Mouse (Mus musculus) regulatory T cell (primary cell): ENCODE results near the gene Sord.
"Not testable (repeated sequence)": the region's sequence is repeated elsewhere in the genome, so short reads cannot be mapped to it uniquely, and the experiment has no call there.

ENCODE experiments used
- in situ Hi-C: fragments of 300-600 bp; cut with MboI, MseI; formaldehyde crosslinking; loops from one replicate; pipeline ENCODE4 v1.15.1; 2025; ENCODE audit warnings: high pct_unique_total_duplicates

The Sord gene

DNA sequence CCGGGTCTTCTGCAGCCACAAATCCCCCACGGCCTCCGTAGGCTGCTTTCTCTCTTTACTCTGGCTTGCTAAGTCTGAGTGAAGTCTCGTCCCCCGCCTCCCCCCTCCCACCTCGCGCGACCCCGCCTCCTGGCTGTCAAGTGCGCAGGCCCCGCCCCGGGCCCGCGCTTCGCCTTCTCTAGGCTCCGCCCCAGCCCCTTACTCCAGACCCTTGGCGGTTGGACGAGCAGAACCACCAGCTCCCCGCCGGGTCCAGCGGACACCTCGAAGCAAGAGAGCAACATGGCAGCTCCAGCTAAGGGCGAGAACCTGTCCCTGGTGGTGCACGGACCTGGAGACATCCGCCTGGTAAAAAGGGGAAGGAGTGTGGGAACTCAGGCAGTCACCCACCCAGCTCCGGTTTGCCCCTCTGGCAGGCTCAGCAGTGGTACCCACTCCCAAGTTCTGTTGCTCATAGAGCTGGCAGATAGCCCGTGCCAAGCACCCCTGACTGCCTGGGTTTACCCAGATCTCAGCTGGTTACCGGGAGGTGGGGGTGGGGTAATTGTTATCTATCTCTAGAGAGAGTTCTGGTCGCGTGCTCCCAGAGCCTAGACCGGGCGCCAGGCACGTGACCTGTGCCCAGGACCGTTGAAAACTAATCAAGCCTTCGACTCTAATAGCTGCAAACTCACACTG, at the start of gene Sord:
TSS of gene Sord (plus strand) at position 139 of the 678 bp plus-strand sequence.
- in situ Hi-C loops, result no loop called here

DNA sequence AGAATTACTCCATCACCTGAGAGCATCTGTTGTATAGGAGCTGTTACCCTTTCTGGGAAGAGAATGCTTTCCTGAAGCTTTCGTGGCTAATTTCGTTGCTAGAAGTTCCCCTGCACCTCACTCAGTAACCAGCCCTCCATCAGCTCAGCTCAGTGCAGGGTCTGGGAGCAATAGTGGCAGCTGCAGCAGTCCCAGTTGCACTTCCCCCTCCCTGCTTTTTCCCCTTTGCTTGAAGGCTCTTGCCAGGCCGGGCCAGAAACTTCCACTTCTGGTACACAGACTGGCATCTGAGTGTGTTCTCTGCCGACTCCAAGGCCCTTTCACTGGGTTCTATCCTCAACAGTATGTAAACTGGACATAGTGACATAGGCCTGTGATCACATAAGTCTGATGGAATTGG, 49.5 kb upstream of the Sord start:
- in situ Hi-C loops, result no loop called here

- in situ Hi-C loops, result no loop called here
Observed at GRCm38 (mm10) chr2:122186106-122186505, 48.4 kb upstream of the Sord start, which contains the start of the genes Patl2 and Terb2. Gene Patl2, minus strand, starts transcription at chr2:122186189. Gene Terb2, plus strand, starts transcription at chr2:122186272.

- in situ Hi-C loops, result no loop called here
Observed at GRCm38 (mm10) chr2:122186751-122187150, 47.8 kb upstream of the Sord start.

DNA sequence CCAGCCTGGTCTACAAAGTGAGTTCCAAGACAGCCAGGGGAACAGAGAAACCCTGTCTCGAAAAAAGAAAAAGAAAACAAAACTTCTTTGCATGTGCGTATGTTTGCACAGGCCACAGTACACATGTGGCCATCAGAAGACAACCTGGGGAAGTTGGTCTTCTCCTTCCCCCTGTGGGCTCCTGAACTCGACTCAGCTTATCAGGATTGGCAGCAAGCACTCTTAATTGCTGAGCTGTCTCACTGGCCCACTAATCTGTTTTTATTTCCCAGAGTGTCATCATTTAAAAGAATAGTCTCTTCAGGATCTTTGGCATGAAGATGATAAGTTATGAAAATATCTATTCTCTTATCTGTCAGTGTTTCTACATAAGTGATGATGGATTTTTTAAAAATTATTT, 42.7 kb upstream of the Sord start:
- in situ Hi-C loops, result no loop called here

- in situ Hi-C loops, result no loop called here
Observed at GRCm38 (mm10) chr2:122194509-122194929, 40.0 kb upstream of the Sord start.

- in situ Hi-C loops, result no loop called here
Observed at GRCm38 (mm10) chr2:122201501-122201900, 33.0 kb upstream of the Sord start.

DNA sequence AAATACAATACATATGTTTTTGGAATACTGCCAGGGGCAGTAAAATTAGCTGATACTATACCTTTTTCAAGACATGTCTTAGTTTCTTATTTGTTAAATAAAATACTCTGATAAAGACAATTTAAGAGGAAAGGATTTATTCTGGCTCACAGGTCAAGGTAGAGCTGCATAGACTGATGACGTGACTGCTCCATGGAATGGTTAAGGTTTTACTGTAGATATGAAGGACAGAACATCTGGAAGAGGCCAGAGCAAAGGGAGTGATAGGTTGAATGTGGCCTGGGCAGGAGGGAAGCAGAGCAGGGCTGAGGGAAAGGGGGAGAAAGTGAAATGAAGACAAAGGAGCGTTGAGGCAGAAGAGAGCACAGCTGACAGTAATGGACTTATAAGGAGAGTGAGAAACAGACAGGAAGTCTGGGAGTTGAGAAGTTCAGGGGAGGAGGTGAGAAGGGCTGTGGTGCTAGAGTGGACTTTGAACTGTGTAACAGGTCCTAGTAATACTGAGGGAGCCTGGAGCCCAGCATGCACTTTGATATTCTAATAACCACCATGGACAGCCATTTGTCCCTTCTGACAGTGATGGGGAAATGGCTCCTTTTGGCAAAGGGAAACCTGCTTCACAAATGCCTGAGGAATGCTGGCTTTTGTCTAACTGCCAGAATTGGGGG, 28.0 kb upstream of the Sord start:
- in situ Hi-C loops, result no loop called here

DNA sequence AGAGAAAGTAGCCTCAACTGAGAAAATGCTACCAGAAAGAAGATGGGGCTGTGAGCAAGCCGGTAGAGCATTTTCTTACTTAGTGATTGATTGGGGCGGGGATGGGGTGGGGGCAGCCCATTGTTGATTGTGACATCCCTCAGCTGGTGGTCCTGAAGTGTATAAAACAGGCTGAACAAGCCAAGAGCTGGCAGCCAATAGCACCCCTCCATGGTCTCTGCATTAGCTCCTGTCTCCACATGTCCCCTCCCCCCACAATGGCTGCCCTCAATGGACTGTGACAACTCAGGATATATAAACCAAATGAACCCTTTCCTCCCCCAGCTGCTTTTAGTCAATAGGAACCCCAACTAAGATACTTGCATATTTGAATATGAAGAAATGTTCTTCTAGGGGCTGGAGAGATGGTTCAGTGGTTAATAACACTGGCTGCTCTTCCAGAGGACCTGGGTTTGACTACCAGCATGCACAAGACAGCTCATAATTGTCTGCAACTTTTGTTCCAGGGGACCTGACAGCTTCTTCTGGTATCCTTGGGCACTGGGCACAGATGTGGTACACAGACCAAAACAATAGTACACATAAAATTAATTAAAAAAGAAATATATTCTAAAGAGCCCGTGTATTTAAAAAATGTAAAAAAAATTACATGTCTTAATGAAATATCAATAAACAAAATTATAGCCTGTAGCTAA, 23.9 kb upstream of the Sord start:
- in situ Hi-C loops, result no loop called here

- in situ Hi-C loops, result not testable (repeated sequence)
Observed at GRCm38 (mm10) chr2:122217075-122217474, 17.5 kb upstream of the Sord start.

DNA sequence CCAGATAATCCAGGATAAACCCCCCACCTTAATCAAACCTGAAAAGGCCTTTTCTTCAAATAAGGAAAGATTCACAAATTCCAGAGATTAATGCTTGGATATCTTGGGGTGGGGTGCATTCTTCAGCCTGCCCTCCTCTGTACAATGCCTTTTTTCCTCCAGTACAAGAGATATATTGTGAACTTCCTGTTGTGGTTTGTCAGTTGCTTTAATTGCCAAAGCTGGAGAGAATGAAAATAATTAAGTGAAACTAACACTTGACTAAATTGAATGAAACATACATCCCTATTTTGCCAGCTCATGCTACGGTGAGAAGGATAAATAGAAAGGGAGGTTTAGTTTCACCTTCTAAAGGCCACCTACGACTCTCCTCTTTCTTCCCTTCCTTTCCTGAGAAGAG, 16.3 kb upstream of the Sord start:
- in situ Hi-C loops, result no loop called here

GRCm38 (mm10) chr2:122221378-122221777, 13.2 kb upstream of the Sord start:
- in situ Hi-C loops, result no loop called here

GRCm38 (mm10) chr2:122221798-122222197, 12.8 kb upstream of the Sord start:
- in situ Hi-C loops, result no loop called here

- in situ Hi-C loops, result no loop called here
Observed at GRCm38 (mm10) chr2:122222272-122222671, 12.3 kb upstream of the Sord start.

GRCm38 (mm10) chr2:122223654-122224053, 10.9 kb upstream of the Sord start:
- in situ Hi-C loops, result no loop called here

DNA sequence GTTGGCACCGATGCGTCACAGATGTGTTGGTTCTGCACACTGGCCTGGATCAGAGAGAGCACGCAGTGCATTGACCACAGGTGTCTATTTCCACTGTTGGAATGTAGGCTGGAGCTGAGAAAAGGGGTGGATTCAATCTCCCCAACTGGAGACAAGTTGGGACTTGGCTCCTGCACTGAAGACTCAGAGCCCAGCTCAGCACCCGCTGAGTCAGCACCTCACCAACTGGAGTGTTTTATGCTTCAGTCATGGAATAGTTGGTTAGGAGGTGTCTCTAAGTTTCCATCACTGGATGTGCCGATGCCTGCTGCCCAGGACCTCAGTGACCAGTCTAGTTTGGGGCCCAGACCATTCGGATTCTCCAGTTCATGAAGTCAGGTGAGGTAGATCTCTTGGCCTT, 4.2 kb upstream of the Sord start:
- in situ Hi-C loops, result no loop called here

GRCm38 (mm10) chr2:122231616-122232015, 2.9 kb upstream of the Sord start:
- in situ Hi-C loops, result no loop called here

DNA sequence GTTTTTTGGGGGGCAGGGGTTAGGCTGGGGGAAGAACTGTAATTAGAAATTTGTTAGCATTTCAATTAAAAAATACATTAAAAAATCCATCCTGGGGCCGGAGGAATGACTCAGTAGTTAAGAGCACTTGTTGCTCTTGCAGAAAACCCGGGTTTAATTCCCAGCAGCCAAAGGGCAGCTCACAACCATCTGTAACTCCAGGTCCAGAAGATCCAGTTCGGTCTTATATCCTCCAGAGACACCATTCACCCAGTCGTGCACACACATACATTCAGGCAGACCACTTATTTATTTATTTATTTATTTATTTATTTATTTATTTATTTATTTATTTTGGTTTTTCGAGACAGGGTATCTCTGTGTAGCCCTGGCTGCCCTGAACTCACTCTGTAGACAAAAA, 1.2 kb upstream of the Sord start:
- in situ Hi-C loops, result no loop called here

DNA sequence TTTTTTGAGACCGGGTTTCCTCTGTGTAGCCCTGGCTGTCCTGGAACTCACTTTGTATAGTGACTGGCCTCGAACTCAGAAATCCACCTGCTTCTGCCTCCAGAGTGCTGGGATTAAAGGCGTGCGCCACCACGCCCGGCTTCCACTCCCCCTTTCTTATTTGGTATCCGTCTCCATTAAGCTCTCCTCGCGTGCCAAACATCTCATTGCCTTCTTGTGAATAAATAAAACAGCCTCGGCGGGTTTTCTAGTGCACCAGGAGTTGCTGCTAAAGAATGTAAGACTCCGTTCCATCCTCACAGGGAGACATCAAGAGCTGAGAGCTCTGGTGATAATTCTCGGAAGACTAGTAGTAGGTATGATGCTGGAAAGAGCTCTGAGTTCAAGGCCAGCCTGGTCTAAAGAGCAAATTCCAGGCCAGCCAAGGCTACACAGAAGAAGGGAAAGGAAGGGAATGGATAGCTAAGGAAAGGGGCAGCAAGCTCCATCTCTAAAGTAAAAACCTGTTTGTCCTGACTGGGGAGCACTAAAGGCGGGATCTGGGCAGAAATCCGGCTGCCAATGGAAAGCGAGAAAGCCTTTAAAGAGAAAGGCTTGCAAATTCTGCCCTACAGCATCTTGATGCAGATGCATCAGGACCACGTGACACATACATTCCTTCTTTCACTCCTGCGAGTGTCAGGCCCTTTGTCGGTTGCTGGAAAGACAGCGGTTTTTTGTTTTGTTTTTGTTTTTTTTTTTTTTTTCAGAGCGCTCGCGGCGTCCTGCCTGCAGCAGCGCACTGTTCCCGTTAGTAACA, 591 bp upstream of the Sord start:
- in situ Hi-C loops, result no loop called here

- in situ Hi-C loops, result no loop called here
Observed at GRCm38 (mm10) chr2:122235425-122235824, 876 bp downstream of the Sord start.

GRCm38 (mm10) chr2:122236321-122236720, 1.8 kb downstream of the Sord start:
- in situ Hi-C loops, result no loop called here
